Mouse (Mus musculus) inflammation-experienced regulatory T-cells (primary cell): ENCODE measurements around the gene Eif4g1. TPM values are rescaled to one million over a fixed set of nuclear protein-coding genes. Genes with fewer than 3 reads are reported as not detected.

ENCODE experiments used
- polyA plus RNA-seq, 2 experiments: library from polyadenylated mRNA; unstranded; fragments of 100-300 nt; shearing (Covaris generic); gene quantifications; one replicate each; pipeline ENCODE4 v1.2.1; 2017

Gene Eif4g1
- 100 to 1,000 TPM; 104 to 132 TPM for polyA plus RNA-seq

DNA sequence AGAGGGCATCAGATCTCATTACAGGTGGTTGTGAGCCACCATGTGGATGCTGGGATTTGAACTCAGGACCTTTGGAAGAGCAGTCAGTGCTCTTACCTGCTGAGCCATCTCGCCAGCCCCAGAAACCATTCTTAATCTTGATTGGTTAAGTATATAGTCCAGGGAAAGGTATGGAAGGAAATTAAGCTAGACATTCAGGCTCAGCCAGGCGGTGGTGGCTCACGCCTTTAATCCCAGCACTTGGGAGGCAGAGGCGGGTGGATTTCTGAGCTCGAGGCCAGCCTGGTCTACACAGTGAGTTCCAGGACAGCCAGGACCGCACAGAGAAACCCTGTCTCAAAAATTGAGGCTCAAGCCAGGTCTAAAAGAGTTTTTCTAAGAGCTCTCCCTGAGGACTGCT, at the start of gene Eif4g1:
Gene Eif4g1 (plus strand): TSS at position 301 of the 400 bp plus-strand sequence.

DNA sequence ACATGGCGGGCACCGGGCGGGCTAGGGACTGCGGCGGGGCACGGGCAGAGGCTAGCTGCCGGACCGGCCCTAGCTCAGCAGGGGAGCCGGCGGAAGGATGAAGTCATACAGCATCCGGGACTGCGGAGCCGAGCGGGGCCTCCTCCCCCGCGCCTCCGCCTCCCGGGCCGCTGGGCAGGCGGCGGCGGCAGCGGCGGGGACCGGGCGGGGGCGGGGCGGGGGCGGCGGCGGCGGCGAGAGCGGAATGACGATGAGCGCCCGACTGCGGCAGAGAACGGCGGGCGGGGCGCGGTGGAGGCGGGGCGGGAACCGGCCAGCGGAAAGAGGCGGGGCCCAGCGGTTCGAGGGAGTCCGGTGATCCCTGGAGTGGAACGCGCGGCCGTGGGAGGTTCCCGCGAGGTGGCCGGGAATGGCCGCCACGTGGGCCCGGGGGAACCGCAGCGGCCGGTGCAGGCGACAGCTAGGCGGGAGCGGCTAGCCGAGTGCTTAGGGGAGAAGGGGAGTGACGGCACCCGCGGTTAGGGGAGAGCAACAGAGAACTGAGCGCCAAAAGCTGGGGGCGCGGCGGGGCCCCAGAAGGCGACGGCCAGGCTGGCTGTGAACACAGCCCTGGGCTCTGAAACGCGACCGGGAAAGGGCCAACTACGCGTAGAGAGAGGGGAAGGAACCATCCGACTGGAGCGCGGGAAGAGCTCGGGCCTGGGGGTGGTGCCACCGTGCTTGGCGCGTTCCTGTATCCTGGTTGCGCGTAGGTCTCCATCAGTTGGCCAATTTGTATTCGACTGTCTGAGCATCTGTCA, 46.7 kb upstream of the Eif4g1 start, which contains the start of gene Camk2n2:
Gene Camk2n2 (minus strand): TSS at position 97 of the 800 bp plus-strand sequence.

DNA sequence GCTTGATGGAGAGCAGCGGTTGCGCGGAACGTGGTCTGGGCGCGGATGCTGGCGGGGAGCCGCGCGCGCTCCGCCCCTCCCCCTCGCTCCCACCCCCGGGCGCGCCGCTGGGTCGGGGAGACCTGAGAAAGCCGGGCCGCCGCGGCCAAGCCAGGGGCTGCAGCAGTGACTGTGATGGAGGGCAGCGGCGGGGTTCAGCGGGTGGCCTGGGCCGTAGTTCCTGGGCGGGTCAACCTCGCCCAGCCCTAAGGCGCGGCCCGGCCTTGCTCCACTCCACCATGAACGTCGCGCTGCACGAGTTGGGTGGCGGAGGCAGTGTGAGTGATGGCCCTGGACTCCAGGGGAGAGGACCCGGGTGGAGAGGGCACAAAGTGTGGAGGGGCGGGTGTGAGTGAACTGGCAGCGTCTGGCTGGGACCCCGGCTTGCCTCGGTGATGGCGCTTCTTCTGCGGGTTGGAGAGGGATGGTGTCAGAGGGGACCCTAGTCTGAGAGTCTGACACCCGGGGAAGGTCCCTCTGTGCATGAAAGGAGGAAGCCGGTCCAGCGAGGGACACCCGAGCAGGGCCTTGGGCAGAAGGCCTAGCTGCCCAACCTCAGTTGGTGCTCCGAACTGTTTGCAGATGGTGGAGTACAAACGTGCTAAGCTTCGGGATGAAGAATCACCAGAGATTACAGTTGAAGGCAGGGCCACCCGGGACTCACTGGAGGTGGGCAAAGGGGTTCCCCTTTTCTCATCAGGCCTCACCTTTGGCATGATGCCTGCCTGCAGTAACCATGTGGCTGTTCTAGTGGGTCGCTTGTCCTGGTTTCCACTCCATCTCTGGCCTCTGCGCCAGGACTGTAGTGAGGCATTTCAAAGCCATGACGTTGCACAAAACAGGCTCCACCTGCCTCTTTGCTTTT, 38.1 kb upstream of the Eif4g1 start, which contains the start of gene Ece2:
Gene Ece2 (plus strand): TSS at position 98 of the 904 bp plus-strand sequence.

DNA sequence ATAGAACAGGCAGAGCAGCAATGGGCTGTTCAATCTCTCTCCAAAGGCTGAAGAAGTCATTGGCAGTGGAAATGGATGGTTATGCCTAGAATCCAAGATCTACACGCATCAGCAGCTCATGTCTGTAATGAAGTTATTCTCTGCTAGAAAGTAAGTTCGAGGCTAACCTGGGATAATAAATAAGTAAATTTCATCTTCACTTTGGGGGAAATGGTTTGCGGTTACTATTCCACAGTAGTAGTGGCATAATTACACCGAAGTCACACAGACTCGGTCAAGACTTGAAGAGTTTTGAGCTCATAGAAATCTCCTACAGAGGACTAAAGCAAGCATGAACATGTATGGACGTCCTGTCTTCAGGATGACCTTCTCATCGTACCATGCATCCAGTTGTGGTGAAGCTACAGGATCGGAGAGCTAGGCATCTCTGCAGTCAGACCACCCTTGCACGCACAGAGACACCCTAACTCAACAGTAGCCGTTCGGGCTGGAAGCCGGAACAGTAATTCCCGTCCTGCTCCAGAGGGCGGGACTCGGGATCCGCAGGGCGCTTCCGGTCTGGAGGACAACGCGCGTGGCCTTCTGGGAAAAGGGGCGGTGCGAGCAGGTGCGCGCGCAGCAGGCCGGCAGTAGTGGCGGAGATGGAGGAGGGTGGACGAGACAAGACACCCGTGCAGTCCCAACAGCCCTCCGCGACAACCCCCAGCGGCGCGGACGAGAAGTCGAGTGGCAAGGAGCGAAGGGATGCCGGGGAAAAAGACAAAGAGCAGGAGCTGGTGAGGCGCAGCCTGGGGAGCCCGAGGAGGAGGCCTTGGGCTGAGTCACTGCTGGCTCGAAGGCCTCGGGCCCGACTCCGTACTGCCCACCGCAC, 16.8 kb upstream of the Eif4g1 start, which contains the start of gene Psmd2:
Gene Psmd2 (plus strand): TSS at position 577 of the 871 bp plus-strand sequence.

DNA sequence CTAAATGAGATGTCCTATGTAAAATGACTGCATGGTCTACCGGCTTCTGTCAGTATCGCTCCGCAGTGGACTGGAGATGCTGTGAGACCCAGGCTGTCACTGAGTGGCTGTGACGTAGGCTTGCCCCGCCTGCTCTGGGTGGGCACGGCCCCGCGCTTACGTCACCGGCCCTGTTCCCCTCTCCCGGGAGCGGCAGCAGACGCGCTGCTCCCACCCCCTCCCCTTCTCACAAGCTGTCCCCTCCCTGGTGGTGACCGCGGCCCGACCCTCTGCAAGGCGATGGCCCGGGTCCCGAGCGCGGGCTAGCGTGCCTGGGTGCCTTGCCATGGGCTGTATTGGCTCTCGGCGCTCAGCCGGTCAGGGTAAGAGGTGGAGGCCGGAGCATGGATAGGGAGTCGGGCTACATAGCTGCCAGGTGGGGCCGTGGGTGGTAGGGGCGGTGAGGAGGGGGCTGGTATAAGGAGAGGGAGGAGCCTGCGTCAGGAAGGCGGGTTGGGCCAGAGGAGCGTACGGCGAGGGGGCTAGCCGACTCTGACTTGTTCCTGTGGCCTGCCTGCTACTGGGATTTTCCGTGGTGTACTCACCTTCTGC, 25.1 kb downstream of the Eif4g1 start, which contains the start of gene Fam131a:
Gene Fam131a (plus strand): TSS at position 131 of the 591 bp plus-strand sequence.

DNA sequence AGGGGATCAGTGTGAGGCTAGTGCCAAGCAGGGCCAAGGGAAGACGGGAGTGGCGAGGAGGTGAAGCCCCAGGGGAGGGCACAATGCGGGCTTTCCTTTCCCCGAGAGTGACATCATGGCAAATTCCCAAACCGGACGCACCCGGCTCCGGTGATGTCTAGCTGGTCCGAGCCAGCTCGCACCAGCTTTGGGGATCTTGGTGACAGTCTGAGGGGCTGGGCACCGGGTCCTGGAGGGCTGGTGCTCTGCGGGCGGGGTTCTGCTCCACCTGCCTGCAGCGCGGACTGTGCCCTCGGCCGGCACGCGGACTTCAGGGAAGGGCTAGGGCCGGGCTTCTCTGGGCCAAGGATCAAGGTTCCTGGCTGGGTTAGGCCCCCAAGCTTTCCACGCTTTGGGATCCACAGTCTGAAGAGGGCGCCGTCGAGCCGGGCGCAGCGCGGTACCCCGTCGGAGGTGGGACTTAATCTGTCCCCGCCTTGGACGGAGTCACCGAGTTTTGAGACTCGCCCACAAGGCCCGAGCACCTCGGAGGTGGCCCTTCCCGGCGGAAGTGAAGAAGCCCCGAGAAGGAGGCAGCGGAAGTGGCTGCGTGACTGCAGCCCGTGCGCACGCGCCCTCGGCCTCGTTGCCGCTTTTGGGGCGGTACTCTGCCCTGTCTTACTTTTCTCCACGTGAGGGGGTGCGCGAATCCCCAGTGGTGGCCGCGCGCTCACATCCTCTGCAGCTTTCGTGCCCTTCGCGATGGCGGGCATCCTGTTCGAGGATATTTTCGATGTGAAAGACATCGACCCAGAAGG, 49.3 kb downstream of the Eif4g1 start, which contains the start of the genes Polr2h and Clcn2:
Gene Polr2h (plus strand): TSS at position 485 of the 797 bp plus-strand sequence.
Gene Clcn2 (minus strand): TSS at position 566 of the 797 bp plus-strand sequence.

DNA sequence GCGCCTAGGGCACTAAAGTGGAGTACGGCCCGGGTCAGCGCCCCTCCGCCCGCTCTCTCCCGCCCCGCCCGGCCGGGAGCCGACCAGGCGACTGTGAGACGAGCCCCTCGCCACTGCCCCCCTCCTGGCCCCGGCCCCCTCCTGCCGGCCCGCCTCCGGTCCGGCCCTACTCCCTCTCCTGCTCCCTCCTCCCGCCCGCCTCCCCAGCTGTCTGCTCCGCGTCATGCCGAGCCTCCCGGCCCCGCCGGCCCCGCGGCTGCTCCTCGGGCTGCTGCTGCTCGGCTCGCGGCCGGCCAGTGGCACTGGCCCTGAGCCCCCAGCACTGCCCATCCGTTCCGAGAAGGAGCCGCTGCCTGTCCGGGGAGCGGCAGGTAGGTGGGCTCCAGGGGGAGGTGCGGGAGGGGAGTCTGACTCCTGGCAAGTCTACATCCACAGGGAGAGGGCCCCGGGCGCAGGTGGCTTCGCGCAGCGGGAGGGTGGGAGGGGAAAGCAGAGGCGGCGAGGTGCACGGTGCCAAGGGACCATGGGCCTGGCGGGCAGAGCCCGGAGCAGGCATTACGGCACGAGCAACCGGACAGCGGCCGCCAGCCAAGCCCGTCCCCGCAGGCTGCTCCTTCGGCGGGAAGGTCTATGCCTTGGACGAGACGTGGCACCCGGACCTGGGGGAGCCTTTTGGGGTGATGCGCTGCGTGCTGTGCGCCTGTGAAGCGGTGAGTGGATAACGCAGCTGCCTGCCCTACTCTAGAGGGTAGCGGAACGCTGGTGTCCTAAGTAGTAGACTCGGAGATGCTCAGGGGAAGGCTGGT, 65.0 kb downstream of the Eif4g1 start, which contains the start of gene Chrd:
Gene Chrd (plus strand): TSS at position 203 of the 806 bp plus-strand sequence.

DNA sequence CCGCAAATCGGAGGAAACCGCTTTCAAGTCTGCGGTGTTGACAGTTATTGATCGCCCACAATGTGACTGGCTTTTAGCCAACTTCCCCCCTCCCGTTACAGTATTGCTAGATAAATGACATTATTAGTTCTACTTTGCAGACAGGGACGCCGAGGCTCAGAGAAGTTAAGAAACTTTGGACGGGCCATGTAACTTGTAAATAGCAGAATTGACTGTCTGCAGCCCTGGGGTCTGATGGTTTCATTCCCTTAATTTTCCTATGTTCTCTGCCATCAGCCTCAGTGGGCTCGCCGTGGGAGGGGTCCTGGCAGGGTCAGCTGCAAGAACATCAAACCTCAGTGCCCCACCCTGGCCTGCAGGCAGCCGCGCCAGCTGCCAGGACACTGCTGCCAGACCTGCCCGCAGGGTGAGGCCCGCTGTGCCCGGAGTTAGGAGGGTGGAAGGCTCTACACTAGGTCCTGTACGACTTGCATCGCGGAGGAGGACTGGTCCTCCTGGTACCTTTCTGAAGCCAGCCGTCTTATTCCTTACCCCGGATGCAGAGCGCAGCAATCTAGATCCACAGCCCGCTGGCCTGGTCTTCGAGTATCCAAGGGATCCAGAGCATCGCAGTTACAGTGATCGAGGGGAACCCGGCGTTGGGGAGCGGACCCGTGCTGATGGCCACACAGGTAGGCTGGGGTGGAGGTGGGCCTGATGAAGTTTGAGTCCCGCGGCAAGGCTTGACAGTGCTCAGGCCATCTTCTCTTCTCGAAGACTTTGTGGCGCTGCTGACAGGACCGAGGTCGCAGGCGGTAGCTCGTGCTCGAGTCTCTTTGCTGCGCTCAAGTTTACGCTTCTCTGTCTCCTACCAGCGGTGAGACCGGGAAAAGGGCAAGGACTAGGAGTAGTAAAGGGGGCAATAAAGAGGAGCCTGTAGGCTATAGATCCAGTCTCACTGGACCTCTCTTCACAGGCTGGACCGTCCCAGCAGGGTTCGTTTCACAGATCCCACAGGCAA, 65.9 kb downstream of the Eif4g1 start, which contains the start of gene Thpo:
Gene Thpo (minus strand): TSS at position 781 of the 1,000 bp plus-strand sequence.

Other genes with a start within 250 kb of the Eif4g1 start
- 10 to 100 TPM; 27.0 to 32.6 TPM for gene Abcc5, start 241.9 kb upstream of the Eif4g1 start, polyA plus RNA-seq
- gene Eif2b5, start 169.5 kb upstream of the Eif4g1 start, polyA plus RNA-seq, result 10 to 100 TPM; 70.2 to 83.7 TPM
- 10 to 100 TPM; 24.1 to 26.7 TPM for gene Dvl3, start 151.3 kb upstream of the Eif4g1 start, polyA plus RNA-seq
- gene Ap2m1, start 132.8 kb upstream of the Eif4g1 start, polyA plus RNA-seq, result 100 to 1,000 TPM; 385 to 421 TPM
- gene Abcf3, start 119.7 kb upstream of the Eif4g1 start, polyA plus RNA-seq, result 100 to 1,000 TPM in 1 of 2 experiments, 10 to 100 TPM in 1; 65.1 to 102 TPM
- gene Vwa5b2, start 78.8 kb upstream of the Eif4g1 start, polyA plus RNA-seq, result 1 to 10 TPM in 1 of 2 experiments, under 1 TPM in 1; 0.08 to 2.4 TPM
- 10 to 100 TPM; 16.1 to 20.0 TPM for gene Eef1akmt4, start 56.7 kb upstream of the Eif4g1 start, polyA plus RNA-seq
- gene Gm49333, start 56.7 kb upstream of the Eif4g1 start, polyA plus RNA-seq, result not detected
- 10 to 100 TPM; 39.7 to 42.7 TPM for gene Alg3, start 56.6 kb upstream of the Eif4g1 start, polyA plus RNA-seq
- gene Camk2n2, start 47.0 kb upstream of the Eif4g1 start, polyA plus RNA-seq, result under 1 TPM; 0.29 to 0.84 TPM
- not detected for gene Ece2, start 38.5 kb upstream of the Eif4g1 start, polyA plus RNA-seq
- 100 to 1,000 TPM; 221 to 235 TPM for gene Psmd2, start 16.7 kb upstream of the Eif4g1 start, polyA plus RNA-seq
- gene Fam131a, start 24.9 kb downstream of the Eif4g1 start, polyA plus RNA-seq, result 1 to 10 TPM; 1.3 to 3.9 TPM
- gene Polr2h, start 49.4 kb downstream of the Eif4g1 start, polyA plus RNA-seq, result 10 to 100 TPM; 50.7 to 72.0 TPM
- 1 to 10 TPM; 2.7 to 3.5 TPM for gene Clcn2, start 49.4 kb downstream of the Eif4g1 start, polyA plus RNA-seq
- gene Chrd, start 64.8 kb downstream of the Eif4g1 start, polyA plus RNA-seq, result not detected
- gene Thpo, start 66.2 kb downstream of the Eif4g1 start, polyA plus RNA-seq, result under 1 TPM in 1 of 2 experiments, not detected in 1; 0.11 TPM